27 mouse cellular contexts compared by ENCODE assay signal in genomic region chr3:87840858-87841257, GRCm38 (mm10). TPM values are rescaled to one million over a fixed set of nuclear protein-coding genes. Genes with fewer than 3 reads are reported as not detected.
"Had no signal": no experiment of that assay in that cellular context is flagged by ENCODE, and none has a peak within 500 bp of the region (broad histone marks: within the 10 kb centered on the region; RNA-seq: fewer than 3 reads in every experiment).

No protein-coding gene starts in this region.

- DNase-seq: left cerebral cortex, postnatal 4 days; liver; liver, embryonic 13.5 days; liver, postnatal 0 days; lung, adult 18-20 months; lung, adult 2 months; lung, embryonic 14.5 days; lung, postnatal 10 days; lung, postnatal 14 days; lung, postnatal 36 days; lung, postnatal 4 days; midbrain, embryonic 14.5 days had no signal

- ATAC-seq: liver, embryonic 12.5 days; liver, postnatal 0 days; lung, postnatal 0 days; midbrain, embryonic 13.5 days; midbrain, embryonic 15.5 days; midbrain, embryonic 16.5 days had no signal

RNA-seq across cellular contexts. Expression of gene Sh2d2a, which starts 5.7 kb away (rescaled TPM):
- total RNA-seq: left cerebral cortex, adult 2 months; left cerebral cortex, adult 8-10 months; left cerebral cortex, postnatal 10 days; left cerebral cortex, postnatal 14 days; left cerebral cortex, postnatal 25 days; left cerebral cortex, postnatal 4 days; megakaryocyte progenitor cell, adult 5-6 weeks; midbrain, postnatal 0 days had no signal

RNA-seq across cellular contexts. Expression of gene Insrr, which starts 44.1 kb away (rescaled TPM):
- total RNA-seq: liver, adult 2 months; megakaryocyte, adult 5-6 weeks; megakaryocyte-erythroid progenitor cell, adult 5-6 weeks had no signal

RNA-seq across cellular contexts. Expression of gene Ntrk1, which starts 45.9 kb away (rescaled TPM):
- total RNA-seq: liver, adult 2 months; megakaryocyte progenitor cell, adult 5-6 weeks; megakaryocyte, adult 5-6 weeks; megakaryocyte-erythroid progenitor cell, adult 5-6 weeks had no signal
